Mouse (Mus musculus) stomach, postnatal 0 days (tissue): ENCODE measurements around the gene Sppl3. TPM values are rescaled to one million over a fixed set of nuclear protein-coding genes. Genes with fewer than 3 reads are reported as not detected.
A peak's percentile ranks its signal among the peaks of the same experiment; 100 is the strongest.

ENCODE experiments used
- ATAC-seq: fragments of 200-750 bp; cut with Nextera tagmentation; 2 replicates; pipeline ENCODE4 v1.8.0; 2017; ENCODE audit not compliant: low FRiP score, low TSS enrichment
- DNase-seq: peaks from one replicate; pipeline ENCODE4 v3.0.0-alpha.2; 2016; ENCODE audit warnings: low spot score
- H3K27ac ChIP-seq: fragments of 300-500 bp; sonication (generic); replicated peaks from 2 replicates; pipeline ENCODE4 v1.5.1; 2014; ENCODE audit warnings: mild to moderate bottlenecking, control low read depth
- H3K27me3 ChIP-seq: fragments of 300-500 bp; sonication (generic); 2 replicates; pipeline ENCODE4 v1.6.1; 2014; ENCODE audit warnings: low read length; ENCODE audit not compliant: control insufficient read depth, insufficient read depth
- H3K36me3 ChIP-seq: fragments of 300-500 bp; sonication (generic); 2 replicates; pipeline ENCODE4 v1.6.1; 2014; ENCODE audit warnings: low read length, mixed read lengths; ENCODE audit not compliant: control insufficient read depth, insufficient read depth
- H3K4me1 ChIP-seq: fragments of 300-500 bp; sonication (generic); replicated peaks from 2 replicates; pipeline ENCODE4 v1.6.1; 2014; ENCODE audit warnings: antibody characterized with exemption; ENCODE audit not compliant: control insufficient read depth, insufficient read depth
- H3K4me2 ChIP-seq: fragments of 300-500 bp; sonication (generic); replicated peaks from 2 replicates; pipeline ENCODE4 v1.6.1; 2014; ENCODE audit warnings: low read depth, mild to moderate bottlenecking, control low read depth, moderate library complexity
- H3K4me3 ChIP-seq: fragments of 300-500 bp; sonication (generic); 2 replicates; pipeline ENCODE4 v1.5.1; 2014; ENCODE audit warnings: low read depth, low read length, control low read depth
- H3K9ac ChIP-seq: fragments of 300-500 bp; sonication (generic); 2 replicates; pipeline ENCODE4 v1.6.1; 2014; ENCODE audit warnings: mild to moderate bottlenecking, low read length, control low read depth, mixed read lengths
- H3K9me3 ChIP-seq: fragments of 300-500 bp; sonication (generic); 2 replicates; pipeline ENCODE4 v1.6.1; 2016; ENCODE audit warnings: low read length; ENCODE audit not compliant: control insufficient read depth
- CTCF ChIP-seq: IDR thresholded peaks from 2 replicates; pipeline ENCODE4 v1.5.1; 2016; ENCODE audit warnings: antibody characterized with exemption, low read depth, mild to moderate bottlenecking, moderate library complexity
- EP300 ChIP-seq: optimal IDR thresholded peaks from 2 replicates; pipeline ENCODE3; 2016; ENCODE audit warnings: antibody characterized with exemption
- WGBS: fragments of 180-500 bp; shearing (Covaris S2); extraction: QIAGEN DNeasy Blood & Tissue Kit; methylation state at CpG from one replicate; pipeline ENCODE4 v1.1.7; 2014; 5-methylcytosine and 5-hydroxymethylcytosine counted together
- polyA plus RNA-seq: library from polyadenylated mRNA; unstranded; fragments of >200 nt; fragmentation: Nextera tagmentation; extraction: Ambion mirVana; gene quantifications from 2 replicates; pipeline ENCODE4 v1.2.1, GENCODE M21; 2015

The Sppl3 gene
- polyA plus RNA-seq, 1 experiment from 2014 or later: 25.2 TPM

- Histone ChIP-seq H3K4me2 (peak within 1 kb of the TSS; percentile 99), H3K27me3 (no peaks in the 10 kb centered on the region), H3K27ac (0 out of 2 replicates have a peak within 1 kb of the TSS, but pooled peaks have one; percentile 35), H3K9me3 (no peaks in the 10 kb centered on the region), H3K36me3 (0 out of 2 replicates have a peak, but pooled peaks cover 3% of the 10 kb centered on the region), H3K4me1 (no peaks in the 10 kb centered on the region; the same call in 1 of the 2 replicates), H3K4me3 (peak within 1 kb of the TSS; percentile 92), H3K9ac (peak within 1 kb of the TSS; percentile 83)
- DNase-seq (peak; percentile 93), ATAC-seq (peak; percentile 97)
- TF ChIP-seq EP300 (no peak), CTCF (no peak)
- under 1% methylated on average over 50 of the region's 81 CpGs for WGBS
Measured at GRCm38 (mm10) chr5:115134234-115135165, 123.6 kb downstream of the Sppl3 start, which contains the start of gene Unc119b. Unc119b (minus strand) TSS chr5:115134975.

- Histone ChIP-seq H3K36me3 (no peaks in the 10 kb centered on the region), H3K9me3 (no peaks in the 10 kb centered on the region), H3K9ac (no peak overlapping the region), H3K27ac (no peak overlapping the region), H3K4me3 (no peak overlapping the region), H3K27me3 (no peaks in the 10 kb centered on the region), H3K4me1 (no peaks in the 10 kb centered on the region), H3K4me2 (no peak overlapping the region)
- ATAC-seq: no peak
- no peak for DNase-seq
- TF ChIP-seq EP300: no peak
- peak; percentile 15; the same call in 1 of the 2 replicates for TF ChIP-seq CTCF
- 59% methylated on average over 4 of the region's 4 CpGs for WGBS
Measured at GRCm38 (mm10) chr5:115139124-115139523, 128.2 kb downstream of the Sppl3 start.

DNA sequence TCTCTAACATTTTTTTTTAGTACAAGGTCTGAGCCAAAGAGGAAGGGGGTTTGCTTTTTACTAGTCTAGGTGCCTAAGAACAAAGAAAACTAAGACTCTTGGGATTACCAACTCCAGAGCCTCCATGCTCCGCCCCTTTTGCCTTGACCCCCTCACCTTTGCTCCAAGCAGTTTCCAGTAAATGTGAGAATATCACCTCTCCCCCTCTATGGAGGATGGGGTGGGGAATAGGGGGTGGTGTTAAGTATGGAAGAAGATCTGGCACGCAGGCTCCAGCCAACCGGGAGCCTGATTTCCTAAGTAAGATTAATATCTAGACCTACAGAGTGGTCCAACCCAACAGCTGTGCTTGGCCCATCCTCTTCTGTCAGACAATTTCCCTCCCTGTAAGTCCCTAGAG, 129.8 kb downstream of the Sppl3 start:
- DNase-seq: no peak
- Histone ChIP-seq H3K4me2 (no peak overlapping the region), H3K9ac (no peak overlapping the region), H3K4me3 (no peak overlapping the region), H3K9me3 (no peaks in the 10 kb centered on the region), H3K27me3 (no peaks in the 10 kb centered on the region), H3K36me3 (no peaks in the 10 kb centered on the region), H3K27ac (no peak overlapping the region), H3K4me1 (no peaks in the 10 kb centered on the region)
- ATAC-seq: no peak
- TF ChIP-seq EP300 (no peak), CTCF (no peak)
- WGBS: 41% methylated on average over 3 of the region's 3 CpGs

GRCm38 (mm10) chr5:115142166-115142697, 131.3 kb downstream of the Sppl3 start:
- no peaks in the 10 kb centered on the region for H3K4me1 ChIP-seq
- 91% methylated on average over 9 of the region's 9 CpGs for WGBS
- no peak for DNase-seq
- ATAC-seq: no peak
- H3K4me3 ChIP-seq: no peak overlapping the region
- no peak for TF ChIP-seq CTCF
- no peaks in the 10 kb centered on the region for H3K27me3 ChIP-seq
- H3K9me3 ChIP-seq: no peaks in the 10 kb centered on the region
- H3K9ac ChIP-seq: no peak overlapping the region
- H3K4me2 ChIP-seq: no peak overlapping the region
- H3K27ac ChIP-seq: no peak overlapping the region
- H3K36me3 ChIP-seq: peaks cover under 1% of the 10 kb centered on the region; the same call in 1 of the 2 replicates

DNA sequence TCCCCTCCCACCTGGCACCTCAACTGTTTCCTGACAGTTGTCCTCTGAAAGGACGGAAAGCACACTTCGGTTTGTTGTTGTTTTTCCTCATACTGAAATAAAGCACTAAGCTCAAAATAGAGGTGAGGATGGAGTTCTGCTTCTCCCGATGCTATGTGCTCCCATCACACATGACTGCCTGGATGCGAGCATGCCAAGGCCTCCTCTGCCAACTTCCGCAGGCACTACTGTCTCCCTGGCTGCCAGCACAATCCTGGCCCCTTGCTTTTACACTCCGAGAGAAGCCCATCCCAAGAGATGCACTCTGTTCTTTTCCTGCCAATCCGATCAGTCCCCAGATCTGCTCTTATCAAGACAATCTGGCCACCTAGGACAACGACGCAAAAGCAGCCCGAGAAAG, 132.6 kb downstream of the Sppl3 start:
- Histone ChIP-seq H3K4me2 (no peak overlapping the region), H3K9me3 (no peaks in the 10 kb centered on the region), H3K36me3 (peaks cover 13% of the 10 kb centered on the region; the same call in 1 of the 2 replicates), H3K4me1 (no peaks in the 10 kb centered on the region), H3K9ac (no peak overlapping the region), H3K27me3 (no peaks in the 10 kb centered on the region), H3K4me3 (no peak overlapping the region), H3K27ac (no peak overlapping the region)
- DNase-seq: no peak
- ATAC-seq: no peak
- WGBS: 76% methylated on average over 10 of the region's 10 CpGs
- TF ChIP-seq EP300 (no peak), CTCF (no peak)

DNA sequence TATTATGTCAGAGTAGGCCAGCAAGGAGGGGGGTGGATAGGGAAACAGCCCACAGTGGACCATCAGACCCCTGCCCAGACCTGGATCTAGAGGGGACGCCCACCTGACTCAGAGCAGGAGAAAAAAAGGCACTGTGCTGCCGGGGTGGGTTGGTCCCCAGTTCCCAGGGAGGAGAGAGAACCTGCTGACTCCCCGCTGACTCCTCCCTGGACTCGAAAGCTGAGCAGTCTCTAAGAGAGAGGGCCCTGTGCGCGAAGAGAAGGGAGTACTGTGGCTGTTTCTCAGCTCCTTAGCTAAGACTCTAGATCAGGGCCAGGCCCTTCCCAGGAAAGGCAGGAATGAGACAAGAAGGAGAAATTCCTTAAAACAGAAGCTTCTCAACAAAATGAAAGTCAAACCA, 133.5 kb downstream of the Sppl3 start:
- Histone ChIP-seq H3K9ac (no peak overlapping the region), H3K27me3 (no peaks in the 10 kb centered on the region), H3K4me3 (no peak overlapping the region), H3K9me3 (no peaks in the 10 kb centered on the region), H3K36me3 (peaks cover 16% of the 10 kb centered on the region), H3K4me2 (no peak overlapping the region), H3K27ac (0 out of 2 replicates have a peak overlapping the region, but pooled peaks have one; percentile 8), H3K4me1 (no peaks in the 10 kb centered on the region)
- DNase-seq (no peak), ATAC-seq (no peak)
- TF ChIP-seq EP300: no peak
- TF ChIP-seq CTCF: no peak
- 71% methylated on average over 6 of the region's 6 CpGs for WGBS
